Mouse (Mus musculus) B cell, adult (primary cell): ENCODE data around the gene Olfr1079. TPM values are rescaled to one million over a fixed set of nuclear protein-coding genes. Genes with fewer than 3 reads are reported as not detected.

Experiments used
- total RNA-seq: library from RNA; stranded (reverse); gene quantifications from 4 replicates; pipeline ENCODE4 v1.2.4, GENCODE M21; 2023; ENCODE audit not compliant: inconsistent age

The Olfr1079 gene
- not detected in 4 replicates for total RNA-seq

DNA sequence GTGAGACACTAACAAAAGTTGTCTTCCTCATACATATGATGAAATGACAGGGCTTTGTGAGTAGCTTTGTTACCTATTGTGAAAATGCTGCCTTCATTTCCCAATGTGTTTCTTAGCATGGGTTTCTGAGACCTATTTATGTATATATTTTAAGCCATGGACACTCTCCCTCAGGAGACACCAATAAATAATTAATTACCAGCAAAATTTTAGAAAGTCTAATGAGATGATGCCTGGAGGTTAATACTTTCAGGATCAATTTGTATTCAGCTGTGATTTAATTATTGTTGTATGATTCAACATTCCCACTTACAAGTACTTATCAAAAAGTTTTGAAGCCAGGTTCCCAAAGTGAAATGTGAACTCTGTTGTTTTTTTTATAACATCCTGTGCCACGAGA lies at the start of gene Olfr1079:
TSS of gene Olfr1079 (minus strand) at position 101 of the 400 bp plus-strand sequence.

GRCm38 (mm10) chr2:86558135-86558534 lies 15.9 kb upstream of the Olfr1079 start, which contains the start of gene Olfr1080:
Olfr1080 (minus strand) TSS chr2:86558235.

DNA sequence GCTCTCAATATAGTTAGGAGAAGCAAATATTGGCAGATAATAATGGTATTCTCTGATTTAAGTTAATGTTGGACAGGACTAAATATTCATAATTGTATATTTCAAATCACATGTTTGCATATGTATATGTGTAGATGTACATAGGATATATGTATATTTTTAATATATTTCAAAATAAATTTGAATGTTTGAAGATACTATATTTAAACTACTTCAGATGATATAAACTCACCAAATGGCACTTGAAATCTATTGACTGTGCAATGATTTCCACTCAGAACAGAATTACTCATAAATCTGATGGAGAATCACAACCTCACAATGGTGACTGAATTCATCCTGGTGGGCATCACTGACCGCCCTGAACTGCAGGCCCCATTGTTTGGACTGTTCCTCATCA lies 34.1 kb downstream of the Olfr1079 start, which contains the start of gene Olfr1076:
TSS of gene Olfr1076 (plus strand) at position 301 of the 400 bp plus-strand sequence.

GRCm38 (mm10) chr2:86487286-86487685 lies 55.0 kb downstream of the Olfr1079 start, which contains the start of gene Olfr228:
Olfr228 (minus strand) TSS chr2:86487386.

Other genes starting within 250 kb of the Olfr1079 start
- gene Olfr1053, start 227.2 kb downstream of the Olfr1079 start, total RNA-seq, result not detected in 4 replicates
- gene Olfr1054, start 207.0 kb downstream of the Olfr1079 start, total RNA-seq, result not detected in 4 replicates
- gene Olfr1055, start 192.2 kb downstream of the Olfr1079 start, total RNA-seq, result not detected in 4 replicates
- not detected in 4 replicates for gene Olfr1056, start 180.0 kb downstream of the Olfr1079 start, total RNA-seq
- gene Olfr1057, start 164.1 kb downstream of the Olfr1079 start, total RNA-seq, result not detected in 4 replicates
- not detected in 4 replicates for gene Olfr1058, start 153.9 kb downstream of the Olfr1079 start, total RNA-seq
- not detected in 4 replicates for gene Olfr1061, start 128.4 kb downstream of the Olfr1079 start, total RNA-seq
- not detected in 4 replicates for gene Olfr1062, start 115.7 kb downstream of the Olfr1079 start, total RNA-seq
- not detected in 4 replicates for gene Olfr1065, start 91.9 kb downstream of the Olfr1079 start, total RNA-seq
- not detected in 4 replicates for gene Olfr1066, start 86.2 kb downstream of the Olfr1079 start, total RNA-seq
- not detected in 4 replicates for gene Olfr228, start 55.1 kb downstream of the Olfr1079 start, total RNA-seq
- not detected in 4 replicates for gene Olfr1076, start 34.0 kb downstream of the Olfr1079 start, total RNA-seq
- not detected in 4 replicates for gene Olfr1080, start 15.8 kb upstream of the Olfr1079 start, total RNA-seq
- gene Olfr1082, start 56.5 kb upstream of the Olfr1079 start, total RNA-seq, result not detected in 4 replicates
- gene Olfr1084, start 97.2 kb upstream of the Olfr1079 start, total RNA-seq, result not detected in 4 replicates
- not detected in 4 replicates for gene Olfr1085, start 119.5 kb upstream of the Olfr1079 start, total RNA-seq
- gene Olfr1086, start 137.6 kb upstream of the Olfr1079 start, total RNA-seq, result not detected in 4 replicates
- not detected in 4 replicates for gene Olfr1087, start 155.9 kb upstream of the Olfr1079 start, total RNA-seq
- not detected in 4 replicates for gene Olfr1089, start 191.2 kb upstream of the Olfr1079 start, total RNA-seq
- not detected in 4 replicates for gene Olfr1090, start 216.5 kb upstream of the Olfr1079 start, total RNA-seq
- gene Olfr1093, start 240.0 kb upstream of the Olfr1079 start, total RNA-seq, result not detected in 4 replicates